Mouse (Mus musculus) c-Kit-positive CD71-positive TER-119-negative erythroid progenitor cells, embryonic 14.5 days (primary cell): ENCODE data around the gene Gtsf1.

Experiments
- DNase-seq: peaks from one replicate; pipeline ENCODE4 v3.0.0-alpha.2; 2013; ENCODE audit warnings: low read depth

Gene Gtsf1

GRCm38 (mm10) chr15:103377752-103378664 lies 52.3 kb downstream of the Gtsf1 start:
- DNase-seq, result no peak

- no peak for DNase-seq
Measured at GRCm38 (mm10) chr15:103376837-103377269, 53.4 kb downstream of the Gtsf1 start.

- DNase-seq, result no peak
Measured at GRCm38 (mm10) chr15:103375112-103375800, 55.0 kb downstream of the Gtsf1 start.

- no peak for DNase-seq
Measured at GRCm38 (mm10) chr15:103372461-103372860, 57.8 kb downstream of the Gtsf1 start.

- no peak for DNase-seq
Measured at GRCm38 (mm10) chr15:103371741-103372140, 58.5 kb downstream of the Gtsf1 start.

GRCm38 (mm10) chr15:103371208-103371607 lies 59.1 kb downstream of the Gtsf1 start:
- no peak for DNase-seq

- DNase-seq, result no peak
Measured at GRCm38 (mm10) chr15:103370462-103370861, 59.8 kb downstream of the Gtsf1 start.

- DNase-seq, result no peak
Measured at GRCm38 (mm10) chr15:103369123-103369522, 61.1 kb downstream of the Gtsf1 start.

GRCm38 (mm10) chr15:103368179-103368940 lies 61.9 kb downstream of the Gtsf1 start:
- no peak for DNase-seq

- DNase-seq, result no peak
Measured at GRCm38 (mm10) chr15:103366376-103367149, 63.7 kb downstream of the Gtsf1 start, which contains the start of gene Itga5. TSS of gene Itga5 (minus strand) at chr15:103366763.

GRCm38 (mm10) chr15:103365471-103366375 lies 64.5 kb downstream of the Gtsf1 start:
- no peak for DNase-seq

- no peak for DNase-seq
Measured at GRCm38 (mm10) chr15:103364761-103365160, 65.5 kb downstream of the Gtsf1 start.

- DNase-seq, result no peak
Measured at GRCm38 (mm10) chr15:103363809-103364208, 66.5 kb downstream of the Gtsf1 start.

- DNase-seq, result no peak
Measured at GRCm38 (mm10) chr15:103362950-103363349, 67.3 kb downstream of the Gtsf1 start.

- DNase-seq, result peak; percentile 65
Measured at GRCm38 (mm10) chr15:103362333-103362732, 67.9 kb downstream of the Gtsf1 start.

- no peak for DNase-seq
Measured at GRCm38 (mm10) chr15:103361269-103361668, 69.0 kb downstream of the Gtsf1 start.

GRCm38 (mm10) chr15:103359869-103360602 lies 70.2 kb downstream of the Gtsf1 start:
- no peak for DNase-seq

- DNase-seq, result no peak
Measured at GRCm38 (mm10) chr15:103359122-103359510, 71.2 kb downstream of the Gtsf1 start.

- DNase-seq, result no peak
Measured at GRCm38 (mm10) chr15:103358278-103359121, 71.8 kb downstream of the Gtsf1 start.
